Mouse (Mus musculus): Measurements from ENCODE around the gene Ccdc71.

Ccdc71 gene

GRCm38 (mm10) chr9:108489215-108489614 is 28.9 kb downstream of the Ccdc71 start:
- in situ Hi-C loops (cut with MboI; ENCODE audit: unreplicated experiment in 2 of 2), result no loop called here

GRCm38 (mm10) chr9:108489702-108490558 is 29.6 kb downstream of the Ccdc71 start:
- in situ Hi-C loops (cut with MboI; ENCODE audit: unreplicated experiment in 2 of 2), result no loop called here

GRCm38 (mm10) chr9:108490559-108491285 is 30.4 kb downstream of the Ccdc71 start, which contains the start of gene Usp19:
Usp19 (plus strand) TSS chr9:108490602.
- in situ Hi-C loops (cut with MboI; ENCODE audit: unreplicated experiment in 2 of 2), result no loop called here

- in situ Hi-C loops (cut with MboI; ENCODE audit: unreplicated experiment in 2 of 2), result no loop called here
Measured at GRCm38 (mm10) chr9:108491286-108491580, 30.9 kb downstream of the Ccdc71 start.

- in situ Hi-C loops (cut with MboI; ENCODE audit: unreplicated experiment in 2 of 2), result no loop called here
Measured at GRCm38 (mm10) chr9:108492043-108492750, 31.9 kb downstream of the Ccdc71 start.

- in situ Hi-C loops (cut with MboI; ENCODE audit: unreplicated experiment in 2 of 2), result no loop called here
Measured at GRCm38 (mm10) chr9:108493246-108493645, 32.9 kb downstream of the Ccdc71 start.

- in situ Hi-C loops (cut with MboI; ENCODE audit: unreplicated experiment in 2 of 2), result no loop called here
Measured at GRCm38 (mm10) chr9:108494146-108494825, 34.0 kb downstream of the Ccdc71 start.

GRCm38 (mm10) chr9:108494905-108495304 is 34.6 kb downstream of the Ccdc71 start:
- in situ Hi-C loops (cut with MboI; ENCODE audit: unreplicated experiment in 2 of 2), result no loop called here

GRCm38 (mm10) chr9:108499231-108499630 is 38.9 kb downstream of the Ccdc71 start:
- in situ Hi-C loops (cut with MboI; ENCODE audit: unreplicated experiment in 2 of 2), result no loop called here

GRCm38 (mm10) chr9:108499943-108500342 is 39.6 kb downstream of the Ccdc71 start:
- in situ Hi-C loops (cut with MboI; ENCODE audit: unreplicated experiment in 2 of 2), result no loop called here

- in situ Hi-C loops (cut with MboI; ENCODE audit: unreplicated experiment in 2 of 2), result no loop called here
Measured at GRCm38 (mm10) chr9:108506901-108507300, 46.6 kb downstream of the Ccdc71 start.

GRCm38 (mm10) chr9:108507619-108508434 is 47.5 kb downstream of the Ccdc71 start, which contains the start of gene Qars:
Qars (plus strand) TSS chr9:108507706.
- in situ Hi-C loops (cut with MboI; ENCODE audit: unreplicated experiment in 2 of 2), result no loop called here

- in situ Hi-C loops (cut with MboI; ENCODE audit: unreplicated experiment in 2 of 2), result no loop called here
Measured at GRCm38 (mm10) chr9:108508776-108509175, 48.4 kb downstream of the Ccdc71 start.

Data from v-Abl transformed pro-B cells (cell line).